Mouse (Mus musculus) right cerebral cortex, postnatal 36 days (tissue): Measurements from ENCODE around the gene Myo3b.

ENCODE experiments used
- DNase-seq, 2 experiments: peaks; one replicate each; pipeline ENCODE4 v3.0.0; 2022; ENCODE audit warnings: low spot score in 2 of 2, mixed read lengths in 1 of 2

The Myo3b gene

DNA sequence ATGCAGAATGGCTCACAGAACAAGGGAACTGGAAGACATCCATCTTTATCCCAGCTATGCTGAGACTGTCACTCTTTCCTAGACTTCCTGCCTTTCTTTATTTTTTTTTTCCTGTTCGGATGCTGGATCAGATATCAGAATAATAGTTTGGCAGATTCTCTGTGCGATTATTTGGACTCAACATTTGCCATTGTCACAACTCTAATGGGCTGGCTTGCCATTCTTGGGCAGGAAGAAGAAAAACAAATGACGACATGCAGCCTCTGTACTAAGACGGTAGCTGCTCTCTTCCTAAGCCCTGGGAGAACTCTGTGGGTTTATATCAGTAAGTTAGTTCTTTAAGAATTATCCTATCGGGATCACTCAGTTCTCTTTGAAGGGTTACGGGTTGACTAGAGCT is 89.7 kb downstream of the Myo3b start:
- DNase-seq, result no peak

DNA sequence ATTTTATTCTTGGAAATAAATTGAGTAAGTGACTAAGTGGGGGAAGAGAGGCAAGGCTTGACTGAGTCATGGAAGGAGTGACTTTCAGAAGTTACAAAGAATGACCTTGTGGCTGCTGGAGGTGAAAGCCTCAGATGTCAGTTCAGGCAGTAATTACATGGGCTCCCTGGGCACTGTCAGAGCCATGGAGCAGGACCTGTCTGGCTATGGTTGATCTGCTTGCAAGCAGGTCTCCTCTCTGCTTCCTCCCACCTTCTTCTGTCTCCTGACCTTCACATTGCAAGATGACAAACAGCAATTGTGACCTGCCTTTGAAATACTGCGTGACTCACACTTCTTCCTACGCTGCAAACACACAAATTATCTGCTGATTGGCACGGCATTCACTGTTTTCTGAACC is 90.6 kb downstream of the Myo3b start:
- no peak for DNase-seq

DNA sequence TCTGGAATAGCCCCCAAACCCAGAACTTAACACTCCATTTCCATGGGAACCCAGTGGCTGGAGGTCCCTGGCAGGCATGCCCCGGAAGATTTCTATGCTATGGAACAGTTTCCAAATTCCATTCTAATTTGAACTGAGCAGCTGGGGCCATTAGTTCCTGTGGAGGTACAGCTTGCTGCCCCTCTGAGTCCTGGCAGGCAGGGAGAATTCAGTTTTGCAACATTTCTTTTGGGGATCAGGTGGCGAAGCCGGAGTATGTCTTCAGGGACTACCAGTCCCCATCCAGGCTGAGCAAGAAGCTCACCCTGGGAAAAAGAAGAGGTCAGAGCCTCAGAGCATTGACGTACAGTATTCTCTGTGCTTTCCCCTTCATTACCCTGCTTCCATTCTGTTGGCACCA is 94.4 kb downstream of the Myo3b start:
- no peak for DNase-seq

DNA sequence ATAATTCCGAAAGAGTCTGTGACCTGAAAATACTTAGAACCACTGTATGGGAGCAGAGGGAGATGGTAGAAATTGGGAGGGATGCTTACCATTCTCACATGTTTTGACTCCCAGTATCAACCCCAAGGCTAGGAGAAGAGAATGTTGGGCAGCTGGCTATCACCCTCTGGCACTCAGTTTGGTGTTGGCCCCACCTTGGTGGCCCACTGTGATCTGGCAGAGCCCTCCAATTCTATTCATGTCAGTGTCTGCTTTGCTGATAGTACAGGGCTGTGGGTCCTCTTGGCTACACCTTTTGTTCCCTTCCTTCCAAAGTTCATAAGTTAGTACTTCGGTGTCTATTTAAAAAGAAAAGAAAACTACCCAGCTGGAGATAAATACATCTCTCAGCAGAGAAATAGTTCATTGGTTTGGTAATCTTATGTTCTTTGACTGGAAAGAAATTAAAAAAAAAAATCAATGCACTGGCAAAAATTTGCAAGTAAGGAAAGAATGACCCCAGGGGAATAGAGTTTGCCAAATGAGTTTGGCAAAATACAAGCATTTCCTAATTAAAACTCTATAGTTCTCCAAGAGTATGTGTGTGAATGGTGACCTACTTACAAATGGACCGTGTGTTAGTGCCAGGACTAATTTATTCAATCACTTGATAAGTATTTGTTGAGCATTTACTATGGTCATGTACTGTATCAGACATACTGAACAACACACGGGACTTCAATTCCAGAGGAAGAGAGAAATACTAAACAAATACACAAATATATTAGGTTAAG is 98.5 kb downstream of the Myo3b start:
- no peak for DNase-seq

DNA sequence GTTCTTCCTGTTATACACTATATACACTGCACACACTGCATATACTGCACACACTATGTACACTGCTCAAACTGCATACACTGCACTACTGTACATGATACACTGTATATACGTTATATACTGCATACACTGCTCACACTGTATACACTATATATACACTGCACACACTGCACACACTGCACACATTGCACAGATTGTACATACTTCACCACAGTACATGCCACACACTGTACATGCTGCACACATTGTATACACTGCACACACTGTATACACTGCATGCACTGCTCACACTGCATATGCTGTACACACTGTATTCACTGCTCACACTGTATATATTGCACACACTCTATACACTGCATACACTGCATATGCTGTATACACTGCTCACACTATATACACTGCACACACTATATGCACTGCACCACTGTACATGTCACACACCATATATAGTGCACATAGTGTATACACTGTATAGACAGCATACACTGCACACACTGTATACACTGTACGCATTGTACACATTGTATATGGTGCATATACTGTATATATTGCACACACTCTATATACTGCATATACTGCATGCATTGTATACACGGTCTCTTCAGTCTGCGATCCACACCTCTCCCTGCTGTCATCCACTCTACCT is 104.7 kb downstream of the Myo3b start:
- DNase-seq, result no peak

DNA sequence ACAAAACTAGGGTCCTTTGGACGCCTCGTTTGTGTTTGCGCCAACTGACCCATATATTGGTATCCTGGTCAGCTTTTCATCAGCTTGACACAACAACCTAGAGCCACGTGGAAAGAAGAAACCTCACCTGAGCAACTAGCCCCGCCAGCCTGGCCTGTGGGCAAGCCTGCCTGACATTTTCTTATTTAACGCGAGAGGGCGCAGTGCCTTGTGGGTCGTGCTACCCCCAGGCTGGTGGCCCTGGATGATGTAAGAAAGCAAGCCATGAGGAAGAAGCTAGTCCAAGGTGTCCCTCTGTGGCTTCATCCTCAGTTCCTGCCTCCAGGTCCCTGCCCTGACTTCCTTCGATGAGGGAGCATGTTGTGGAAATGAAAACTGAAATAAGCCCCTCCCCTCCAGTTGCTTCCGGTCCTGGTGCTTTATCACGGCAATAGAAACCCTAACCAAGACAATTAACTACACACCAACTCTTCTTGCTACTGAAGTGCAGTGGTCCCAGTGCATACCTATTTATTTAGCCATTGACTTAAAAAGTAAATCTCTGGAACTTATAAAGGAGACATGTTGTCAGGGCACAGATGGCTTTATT is 108.2 kb downstream of the Myo3b start:
- no peak for DNase-seq

DNA sequence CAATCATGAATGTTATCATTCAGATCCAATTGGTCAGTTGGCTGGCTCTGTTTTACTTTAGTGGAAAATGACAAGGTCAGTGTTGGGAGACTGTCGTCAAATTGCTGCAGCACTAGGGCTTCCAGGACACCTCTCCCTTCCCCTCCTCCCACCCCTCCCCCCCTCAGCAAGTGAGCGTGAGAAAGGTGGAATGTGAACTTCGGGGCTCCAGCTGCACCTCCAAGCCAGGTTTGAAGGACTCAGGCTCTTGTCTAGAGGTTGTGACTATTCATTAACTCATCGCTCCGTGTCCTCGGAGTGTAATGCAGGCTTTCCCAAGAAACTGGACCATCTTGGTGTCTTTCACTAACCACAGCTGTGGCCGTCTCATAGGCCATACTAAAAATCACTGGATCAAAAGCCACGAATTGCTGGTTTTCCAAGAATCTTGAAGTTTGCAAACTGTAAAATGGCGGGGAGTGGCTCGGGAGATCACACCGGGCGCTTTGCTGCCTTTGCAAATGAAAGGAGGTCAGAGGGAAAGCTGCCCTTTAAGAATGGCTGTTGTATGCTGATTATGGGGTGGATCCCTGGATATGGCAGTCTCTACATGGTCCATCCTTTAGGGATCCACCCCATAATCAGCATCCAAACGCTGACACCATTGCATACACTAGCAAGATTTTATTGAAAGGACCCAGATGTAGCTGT is 110.0 kb downstream of the Myo3b start:
- no peak for DNase-seq

DNA sequence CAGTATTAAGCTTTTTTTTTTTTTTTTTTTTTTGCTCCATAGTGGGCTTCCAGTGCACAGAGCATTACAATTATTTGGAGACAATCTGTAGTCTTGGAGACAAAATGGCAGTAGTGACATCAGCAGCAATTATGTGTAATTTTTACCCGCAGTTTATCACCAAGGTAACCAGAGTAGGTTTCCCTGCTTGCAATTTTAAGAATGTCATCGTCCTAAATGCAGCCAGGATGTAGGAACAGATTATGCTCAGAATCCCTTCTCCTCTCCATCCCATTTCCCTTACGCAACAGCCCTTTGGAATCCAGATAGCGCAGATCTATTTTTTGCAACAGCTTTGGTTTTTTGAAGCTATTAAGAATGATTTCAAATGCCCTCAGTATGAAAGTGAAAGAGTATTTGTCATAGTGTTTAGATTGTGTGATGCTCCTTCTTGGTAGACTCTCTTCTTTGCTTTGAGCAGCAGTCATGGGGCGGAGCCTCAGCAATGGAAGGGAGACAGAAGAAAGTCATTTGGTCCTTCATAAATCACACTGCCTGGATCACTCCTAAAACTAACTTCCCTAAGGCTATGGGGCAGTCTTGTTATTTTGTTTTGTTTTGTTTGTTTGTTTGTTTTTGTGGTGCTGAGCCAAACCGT is 111.6 kb downstream of the Myo3b start:
- peak in 1 of 2 experiments; percentile 47 for DNase-seq

DNA sequence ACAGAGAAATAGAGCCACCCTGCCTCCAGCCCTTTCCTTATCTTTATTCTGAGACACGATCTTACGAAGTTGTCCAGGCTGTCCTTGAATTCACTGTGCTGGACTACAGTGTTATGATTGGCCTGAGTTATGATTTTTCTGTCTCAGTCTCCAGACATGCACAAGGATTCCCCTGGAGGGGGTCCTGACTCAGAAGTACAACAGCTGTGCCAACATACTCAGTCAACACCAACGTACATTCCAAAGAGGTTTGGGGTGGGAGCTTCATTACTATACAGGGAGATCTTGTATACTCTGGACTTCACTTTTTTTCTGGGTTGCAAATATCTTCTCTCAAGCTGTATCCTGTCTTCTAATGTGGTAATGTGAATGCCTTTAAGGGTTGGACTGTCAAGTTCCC is 113.0 kb downstream of the Myo3b start:
- no peak for DNase-seq

DNA sequence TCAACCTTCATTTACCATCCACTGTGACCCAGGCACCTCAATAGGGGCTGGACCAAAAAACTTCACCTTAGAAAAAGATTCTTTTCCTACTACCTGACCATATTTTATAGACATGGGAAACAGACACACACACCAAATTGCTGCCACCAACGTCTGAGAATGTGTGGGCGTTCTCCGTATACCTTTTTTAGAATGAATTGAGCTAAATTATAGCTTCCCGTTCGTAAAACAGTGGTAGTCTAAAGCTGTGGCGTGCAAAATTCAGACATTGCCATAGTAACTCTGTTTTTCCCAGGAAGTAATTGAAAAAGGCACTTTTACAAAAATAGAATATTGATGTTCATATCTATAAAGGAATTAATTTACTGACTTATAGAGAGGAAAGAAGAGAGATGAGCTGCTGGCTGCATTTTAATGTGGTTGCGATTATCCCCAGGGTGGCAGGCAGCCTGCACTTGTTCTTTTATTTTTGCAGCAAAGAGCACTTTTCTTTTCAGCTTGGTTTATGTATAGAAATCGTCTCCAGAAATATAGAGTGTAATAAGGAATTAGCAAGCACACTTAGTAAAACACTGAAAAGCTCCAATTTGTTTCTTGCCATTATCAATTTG is 116.4 kb downstream of the Myo3b start:
- DNase-seq, result no peak

DNA sequence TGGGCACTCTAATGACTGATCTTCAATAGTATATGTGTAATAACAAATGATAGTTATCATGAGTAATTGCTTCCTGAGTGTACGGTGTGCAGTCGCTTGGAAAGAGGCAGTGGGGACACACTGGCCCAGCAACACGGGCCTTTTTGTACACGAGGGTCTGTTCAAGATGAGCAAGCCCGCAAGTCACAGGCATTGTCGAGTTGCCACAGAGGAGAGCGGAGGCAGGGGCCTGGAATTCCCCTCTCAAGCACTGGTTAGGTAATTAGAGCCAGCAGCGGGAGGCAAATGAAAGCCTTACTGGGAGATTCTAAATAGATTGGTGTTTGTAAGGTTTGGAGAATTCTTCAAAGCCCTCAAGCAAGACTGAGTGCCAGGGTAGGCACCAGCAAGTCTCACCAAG is 120.6 kb downstream of the Myo3b start:
- no peak for DNase-seq

DNA sequence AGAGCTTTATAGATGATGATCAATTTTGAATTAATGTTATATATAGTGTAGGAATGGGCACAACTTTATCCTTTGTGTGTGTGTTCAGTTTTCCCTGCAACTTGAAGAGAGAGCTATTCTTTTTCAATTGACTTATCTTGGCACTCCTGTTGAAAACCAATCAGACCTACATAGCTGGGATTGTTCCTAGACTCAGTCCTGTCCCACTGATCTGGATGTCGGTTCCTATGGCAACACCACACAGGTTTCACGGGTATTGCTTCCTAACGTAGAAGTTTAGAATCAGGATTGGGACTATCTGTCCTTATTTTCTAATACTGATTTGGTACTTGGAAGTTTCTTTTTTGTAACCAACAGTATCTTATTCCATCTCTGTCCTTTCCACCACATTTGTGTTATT is 127.3 kb downstream of the Myo3b start:
- no peak for DNase-seq

DNA sequence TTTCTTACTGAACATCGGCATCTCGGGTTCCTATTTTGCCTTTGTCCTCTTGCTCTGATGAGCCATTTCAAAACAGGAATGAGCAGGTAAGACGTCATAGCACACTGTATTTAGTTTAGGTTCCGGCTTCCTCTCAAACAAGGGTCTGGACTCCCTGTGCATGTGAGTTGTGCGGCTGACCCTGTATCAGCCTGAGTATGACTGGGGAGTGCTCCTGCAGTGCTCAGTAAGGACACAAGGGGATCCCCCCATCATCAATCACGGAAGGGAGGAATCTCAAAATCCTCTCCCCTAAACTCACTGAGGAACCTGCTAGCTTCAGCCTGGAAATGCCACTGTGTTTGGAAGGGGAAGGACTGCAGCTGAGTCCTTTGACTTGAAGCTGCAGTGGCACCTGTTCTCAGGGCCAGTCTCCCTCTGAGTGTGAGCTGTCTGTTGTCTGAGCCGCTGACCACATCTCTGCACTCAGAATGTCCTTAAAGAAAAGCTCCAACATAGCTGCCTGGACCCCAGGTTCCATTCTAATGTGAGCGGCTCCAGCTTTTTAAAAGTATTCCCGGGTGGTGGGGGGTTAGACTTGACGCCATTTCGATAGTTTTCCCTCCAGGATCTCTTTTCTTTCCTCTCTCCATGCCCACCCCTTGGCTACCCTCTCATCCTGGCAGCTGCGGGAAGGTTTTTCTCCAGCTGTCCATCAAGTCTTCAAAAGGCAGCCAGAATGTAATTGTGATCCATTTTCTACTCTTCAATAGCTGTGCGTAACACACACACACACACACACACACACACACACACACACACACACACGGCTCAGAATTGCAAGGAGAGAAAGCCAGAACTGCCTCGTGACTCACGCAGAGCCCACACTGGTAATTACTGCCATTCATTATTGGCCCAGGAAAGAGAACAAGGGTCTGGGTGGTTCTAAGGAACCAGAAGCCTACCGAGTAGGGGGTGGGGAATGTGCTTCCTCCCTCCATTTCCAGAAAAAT is 129.3 kb downstream of the Myo3b start:
- DNase-seq, result peak; percentile 55 to 58

DNA sequence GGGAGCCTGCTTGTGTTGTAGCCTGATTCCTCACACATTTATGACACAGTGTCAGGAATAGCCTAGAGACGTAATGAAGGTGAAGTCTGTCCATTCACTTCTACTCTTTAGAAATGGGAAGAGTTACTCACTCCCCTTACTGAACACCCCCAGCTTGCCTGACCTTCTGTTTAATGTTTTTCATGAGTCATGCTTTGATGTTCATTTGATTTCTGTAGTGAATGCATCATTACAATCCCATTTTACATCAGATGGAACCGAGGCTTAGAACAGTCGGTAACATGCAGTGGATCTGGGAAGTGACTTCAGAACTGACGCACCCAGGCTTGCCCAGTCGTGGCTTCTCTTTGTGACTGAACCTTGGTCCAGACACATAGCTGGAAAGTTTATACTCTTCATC is 131.5 kb downstream of the Myo3b start:
- DNase-seq, result no peak

DNA sequence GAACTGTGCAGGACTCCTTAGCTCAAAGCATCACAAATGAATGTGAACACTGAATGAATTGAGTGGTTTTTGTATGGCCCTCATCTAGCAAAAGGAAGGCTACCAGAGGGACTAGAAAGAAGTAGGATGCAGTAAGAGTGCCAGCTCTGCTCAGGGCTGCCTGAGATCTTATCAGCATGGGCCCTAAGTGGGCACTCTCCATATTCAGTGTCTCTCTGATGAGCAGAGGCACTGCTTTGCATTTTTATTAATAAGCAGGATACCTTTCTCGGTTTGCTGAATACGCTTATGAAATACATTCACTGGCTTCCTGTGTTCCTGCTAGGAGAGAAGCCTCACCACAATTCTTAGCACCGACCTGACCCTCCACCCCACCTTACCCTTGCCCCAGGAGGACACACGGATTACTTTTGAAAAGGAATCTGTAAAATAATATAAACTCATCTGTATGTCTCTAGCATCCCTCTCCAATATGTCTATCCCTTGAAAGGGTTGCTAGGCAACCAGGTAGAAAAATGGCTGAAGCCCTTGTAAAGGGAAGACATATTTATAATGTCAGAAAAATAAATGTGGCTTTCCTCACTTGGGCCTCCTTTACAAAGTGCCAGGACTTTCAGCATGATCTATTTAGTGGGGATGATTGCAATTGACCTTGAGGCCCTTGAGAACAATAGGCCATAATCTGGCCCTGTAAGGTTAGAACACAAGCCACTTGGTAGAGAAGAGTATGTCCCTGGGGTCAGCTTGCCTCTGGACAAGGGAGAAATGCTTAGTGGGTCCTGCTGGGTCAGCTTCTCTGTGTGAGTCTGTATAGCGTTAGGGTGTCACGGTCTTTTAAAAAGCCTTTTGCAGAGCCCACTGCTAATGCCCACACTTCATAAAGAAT is 138.1 kb downstream of the Myo3b start:
- no peak for DNase-seq

DNA sequence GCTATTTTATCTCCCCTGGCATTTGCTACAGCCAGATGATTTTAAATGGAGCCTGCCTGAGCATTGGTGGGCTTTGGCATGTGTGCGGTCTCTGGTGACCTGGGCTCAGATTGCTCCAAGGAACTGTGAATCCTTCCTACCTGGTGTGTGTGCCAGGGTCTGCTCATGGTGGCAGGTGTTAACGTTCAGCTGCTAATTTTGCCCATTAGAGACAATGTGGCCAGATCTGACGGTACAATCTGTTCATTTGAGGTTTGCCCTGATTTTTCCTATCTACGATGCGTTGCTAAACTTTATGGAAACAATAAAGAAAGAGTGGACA is 138.7 kb downstream of the Myo3b start:
- no peak for DNase-seq

DNA sequence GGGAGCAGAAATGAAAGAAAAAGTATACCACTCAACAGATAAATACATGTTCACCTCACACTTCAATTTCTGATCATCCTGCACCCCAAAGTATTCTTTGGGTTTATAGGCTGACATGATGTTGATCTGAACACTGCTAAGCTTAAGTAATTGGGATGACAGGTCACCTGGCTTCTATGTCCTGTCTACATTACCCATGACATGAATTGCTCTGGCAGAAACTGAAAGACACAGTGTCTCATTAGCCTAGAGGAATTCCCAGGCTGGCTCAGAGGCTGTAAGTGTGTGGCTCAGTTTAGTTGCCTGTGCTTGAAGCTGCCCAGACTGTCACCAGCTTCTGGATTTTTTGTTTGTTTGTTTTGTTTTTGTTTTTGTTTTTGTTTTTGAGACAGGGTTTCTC is 139.3 kb downstream of the Myo3b start:
- no peak for DNase-seq

DNA sequence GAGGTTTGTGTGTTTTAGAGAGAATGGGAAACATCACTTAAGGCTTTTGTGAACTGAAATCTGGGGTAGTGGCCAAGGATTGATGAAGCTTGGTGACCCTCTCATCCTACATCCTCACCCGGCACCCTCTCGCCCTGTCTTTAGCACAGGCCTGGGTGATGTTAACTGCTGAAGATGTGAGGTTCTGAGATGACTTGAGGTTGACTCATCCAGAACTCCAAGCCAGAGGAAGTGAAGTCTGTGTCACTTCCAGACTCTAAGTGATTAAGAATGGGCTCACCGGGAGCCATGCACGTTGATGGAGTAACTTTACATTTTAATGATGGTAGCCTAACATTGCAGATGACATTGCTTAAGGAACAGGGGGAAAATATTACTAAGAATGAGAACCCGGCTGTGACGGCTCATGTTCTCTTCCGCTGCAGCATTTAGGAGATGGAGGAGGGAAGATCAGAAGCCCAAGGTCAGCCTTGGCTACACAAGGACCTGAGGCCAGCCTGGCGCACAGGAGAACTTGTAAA is 143.3 kb downstream of the Myo3b start:
- no peak for DNase-seq

DNA sequence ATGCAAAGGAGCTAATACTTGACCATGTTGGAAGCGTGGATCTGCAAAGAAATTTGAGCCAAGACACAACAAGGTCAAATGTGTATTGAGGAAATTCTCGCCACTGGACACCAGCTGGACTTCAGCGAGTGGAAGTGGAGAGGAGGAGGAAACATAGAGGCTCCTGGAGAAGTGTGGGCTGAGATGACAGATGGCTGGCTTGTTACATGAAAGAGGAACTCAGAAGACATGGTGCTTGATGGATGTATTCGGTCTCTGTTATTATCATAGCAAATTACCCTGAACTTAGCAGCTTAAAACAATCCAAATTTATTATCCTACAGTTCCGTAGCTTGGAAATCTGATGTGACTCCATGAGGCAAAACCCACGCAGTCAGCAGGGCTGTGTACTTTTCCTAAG is 148.1 kb downstream of the Myo3b start:
- DNase-seq, result peak in 1 of 2 experiments; percentile 29
